Mouse (Mus musculus) 3T3-L1 (cell line): ENCODE data around the gene Ppp1r3g.
"Not testable (repeated sequence)": the region's sequence is repeated elsewhere in the genome, so short reads cannot be mapped to it uniquely, and the experiment has no call there.

ENCODE experiments used
- DNase-seq: peaks from one replicate; pipeline ENCODE4 v3.0.0-alpha.2; 2015; ENCODE audit warnings: low read depth, low spot score

Gene Ppp1r3g

DNA sequence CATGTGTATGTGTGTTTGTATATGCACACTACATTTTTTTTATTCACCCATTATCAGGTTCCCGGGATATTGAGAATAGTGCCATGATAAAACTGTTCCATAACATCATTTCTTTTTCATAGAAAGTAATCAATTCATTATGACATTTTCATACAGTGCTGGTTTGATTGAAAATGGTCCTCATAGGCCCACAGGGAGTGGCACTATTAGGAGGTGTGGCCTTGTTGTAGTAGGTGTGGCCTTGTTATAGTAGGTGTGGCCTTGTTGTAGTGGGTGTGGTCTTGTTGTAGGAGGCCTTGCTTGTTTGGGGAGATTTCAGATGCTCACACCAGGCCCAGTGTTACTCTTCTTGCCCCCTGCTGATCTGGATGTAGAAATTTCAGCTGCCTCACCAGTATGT lies at the start of gene Ppp1r3g:
Gene Ppp1r3g, plus strand, starts transcription at position 301 of the 400 bp plus-strand sequence.
- no peak for DNase-seq

DNA sequence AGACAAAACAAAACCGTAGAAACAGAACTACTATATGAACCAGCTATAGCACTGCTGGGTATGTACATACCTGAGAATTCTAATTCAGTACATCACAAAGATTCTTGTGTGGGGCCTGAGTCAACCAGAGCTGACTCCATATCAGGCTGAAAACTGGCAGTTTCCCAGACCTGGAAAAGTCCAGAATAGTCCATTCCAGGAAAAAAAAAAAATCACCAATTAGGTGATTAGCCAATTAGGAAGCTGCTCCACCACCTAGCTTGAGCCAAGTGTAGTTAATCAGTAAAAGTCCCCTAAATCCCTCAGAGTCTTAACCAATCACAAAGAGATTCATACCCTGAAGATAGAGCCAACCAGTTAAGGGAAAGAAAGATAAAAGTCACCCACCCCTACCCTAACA lies 47.2 kb upstream of the Ppp1r3g start:
- no peak for DNase-seq

DNA sequence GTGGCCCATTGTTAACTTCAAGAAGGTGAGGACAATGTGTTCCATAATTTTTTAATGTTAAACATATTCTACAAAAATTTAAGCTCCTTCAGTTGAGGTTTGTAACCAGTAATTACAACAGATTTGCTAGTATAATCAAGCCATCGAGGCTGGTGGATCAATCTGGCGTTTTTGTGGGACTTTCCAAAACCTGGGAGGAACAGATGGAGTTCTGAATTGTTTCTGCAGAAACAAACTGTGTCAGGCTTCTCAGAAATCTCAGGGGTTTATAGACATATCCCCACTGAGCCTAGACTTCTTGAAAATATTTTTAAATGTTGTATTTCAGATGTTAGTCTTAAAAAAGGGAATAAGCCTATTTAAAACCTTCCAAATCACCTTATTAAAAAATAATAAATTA lies 20.6 kb upstream of the Ppp1r3g start:
- no peak for DNase-seq

DNA sequence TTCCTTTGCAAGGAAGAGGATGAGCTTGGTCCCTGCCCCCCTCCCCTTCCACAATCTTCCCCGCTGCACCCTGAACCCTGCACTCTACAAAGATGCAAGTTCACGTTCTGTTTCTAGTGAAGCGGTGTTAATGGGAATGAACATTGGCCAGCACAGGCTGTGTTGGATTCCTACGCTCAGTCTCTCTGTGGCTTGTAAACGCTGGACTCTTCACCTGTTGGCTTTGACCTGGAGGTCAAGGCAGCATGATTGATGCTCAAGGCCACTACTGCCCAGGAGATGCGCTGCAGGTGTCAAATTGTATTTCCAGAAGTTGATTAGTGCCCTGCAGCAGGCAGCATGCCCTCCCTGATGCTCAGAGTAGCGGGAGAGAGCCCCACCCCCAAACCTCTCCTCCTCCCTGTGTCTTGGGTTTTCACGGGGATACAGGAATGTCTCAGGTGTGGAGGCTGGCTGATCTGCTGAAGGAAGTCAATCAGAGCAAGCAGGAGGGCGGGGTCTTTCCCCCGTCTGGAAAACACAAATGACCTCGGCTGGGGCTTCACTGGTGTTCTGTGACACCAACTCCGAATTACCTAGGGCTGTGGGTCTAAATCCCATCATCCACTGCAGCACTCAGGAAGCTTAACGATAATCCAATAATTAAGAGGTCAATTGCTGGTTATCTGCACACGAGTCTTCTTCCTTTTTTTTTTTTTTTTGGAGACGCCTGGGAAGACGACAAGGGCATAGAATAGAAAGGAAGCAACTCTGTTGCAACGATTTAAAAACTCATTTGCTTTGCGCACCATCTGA lies 18.6 kb upstream of the Ppp1r3g start:
- DNase-seq, result no peak

DNA sequence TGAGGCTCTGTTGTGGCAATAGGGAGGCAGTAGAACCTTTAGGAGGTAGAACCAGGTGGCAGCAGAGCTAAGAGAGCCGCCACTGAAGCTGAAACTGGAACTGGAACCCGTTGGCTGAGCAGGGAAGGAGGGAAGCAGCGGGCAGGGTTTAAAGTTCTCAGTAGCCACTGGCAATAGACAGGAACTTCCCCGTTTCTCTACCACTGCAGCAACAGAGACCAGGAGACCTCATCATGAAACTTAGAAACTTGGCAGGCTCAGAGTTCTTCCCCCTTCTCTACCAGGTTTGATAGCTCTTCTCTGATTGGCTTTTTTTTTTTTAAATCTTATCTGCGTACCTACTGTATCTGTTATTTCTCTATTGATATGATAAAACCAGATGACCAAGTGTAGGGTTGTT lies 17.7 kb upstream of the Ppp1r3g start:
- no peak for DNase-seq

DNA sequence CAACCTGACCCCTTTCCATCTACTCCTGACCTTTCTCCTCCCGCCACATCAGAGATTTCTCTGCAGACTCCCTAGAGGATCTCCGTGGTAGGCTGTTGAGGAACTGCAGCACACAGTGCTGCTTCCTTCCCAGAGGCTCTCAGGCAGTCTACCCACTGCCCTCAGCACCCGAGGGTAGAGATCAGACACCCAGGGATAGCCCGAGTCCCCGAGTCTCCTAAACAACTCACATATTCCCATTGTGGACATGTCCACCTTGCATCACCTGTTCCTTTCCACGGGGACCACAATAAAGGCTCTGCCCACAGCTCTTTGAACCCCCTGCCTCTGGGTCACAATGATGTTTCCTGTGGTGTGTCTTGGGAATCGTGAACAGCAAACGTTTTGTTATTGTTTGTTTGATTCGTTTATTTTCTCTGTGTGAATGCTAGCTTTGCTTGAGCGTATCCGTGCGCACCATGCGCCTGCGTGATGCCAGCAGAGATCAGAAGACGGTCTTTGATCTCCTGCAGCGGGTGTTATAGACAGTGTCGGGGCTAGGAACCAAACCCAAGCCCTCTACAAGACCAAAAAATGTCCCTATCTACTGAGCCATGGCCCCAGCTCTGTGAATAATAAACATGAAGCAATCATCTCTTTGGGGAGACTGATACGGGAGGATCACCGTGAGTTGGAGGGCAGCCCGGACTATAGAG lies 11.8 kb upstream of the Ppp1r3g start:
- DNase-seq, result no peak

DNA sequence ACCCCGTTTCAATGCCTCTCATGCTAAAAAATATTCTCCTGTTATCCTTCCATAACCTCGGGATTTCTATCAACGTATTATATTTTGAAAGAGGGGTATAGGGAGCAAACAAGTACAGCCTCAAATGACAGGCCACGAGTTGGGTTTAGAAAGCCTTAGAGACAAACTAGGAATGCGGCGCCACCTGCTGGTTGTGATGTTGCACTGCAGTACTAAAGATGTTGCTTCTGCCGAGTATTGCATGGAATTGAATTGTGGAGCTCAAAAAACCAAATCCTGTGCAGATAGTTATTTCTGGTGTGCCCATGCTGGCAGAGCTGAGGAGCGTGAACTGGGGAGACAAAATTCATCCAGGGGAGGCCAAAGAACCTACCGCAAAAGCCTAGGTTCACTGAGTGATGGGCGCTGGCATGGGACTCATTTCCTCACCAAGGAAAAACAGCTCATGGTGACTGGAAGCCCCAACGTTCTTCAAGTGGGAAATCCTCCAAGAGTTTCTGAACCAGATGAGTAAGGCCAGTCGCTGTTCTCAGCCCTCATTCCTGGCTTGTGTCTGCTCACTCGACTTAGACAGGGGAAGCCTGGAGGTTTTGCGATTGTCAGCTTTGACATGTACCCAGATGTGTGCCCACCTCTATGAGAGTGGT lies 11.2 kb upstream of the Ppp1r3g start:
- peak; percentile 88 for DNase-seq

DNA sequence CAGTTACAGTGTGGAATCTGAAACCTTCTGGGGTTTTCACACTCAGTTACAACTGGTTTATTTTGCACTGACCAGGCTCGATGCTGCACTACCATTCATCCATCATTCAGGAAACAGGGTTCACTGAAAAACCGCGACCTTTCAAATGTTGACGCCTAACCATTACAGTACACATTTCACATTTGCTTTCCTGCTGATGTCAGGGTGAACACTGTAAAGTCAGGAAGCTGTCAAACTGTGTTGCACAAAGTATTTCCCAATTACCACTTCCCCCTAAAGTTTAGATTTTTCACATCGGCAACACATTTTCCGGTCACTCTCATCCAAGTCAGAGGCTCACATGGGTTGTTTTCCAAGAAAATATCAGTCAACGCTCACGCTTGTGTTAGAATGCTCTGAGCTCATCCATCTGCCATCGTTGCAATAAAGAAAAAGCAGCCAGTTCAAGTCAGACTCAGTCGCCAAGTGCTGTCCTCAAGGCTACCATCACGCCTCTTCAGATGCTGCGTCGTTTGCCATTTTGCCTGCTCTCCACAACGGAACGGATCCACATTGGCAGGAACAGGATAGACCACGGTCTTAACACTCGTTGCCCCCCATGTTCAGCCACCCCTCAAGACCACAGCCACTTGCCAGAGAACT lies 8.7 kb upstream of the Ppp1r3g start:
- no peak for DNase-seq

DNA sequence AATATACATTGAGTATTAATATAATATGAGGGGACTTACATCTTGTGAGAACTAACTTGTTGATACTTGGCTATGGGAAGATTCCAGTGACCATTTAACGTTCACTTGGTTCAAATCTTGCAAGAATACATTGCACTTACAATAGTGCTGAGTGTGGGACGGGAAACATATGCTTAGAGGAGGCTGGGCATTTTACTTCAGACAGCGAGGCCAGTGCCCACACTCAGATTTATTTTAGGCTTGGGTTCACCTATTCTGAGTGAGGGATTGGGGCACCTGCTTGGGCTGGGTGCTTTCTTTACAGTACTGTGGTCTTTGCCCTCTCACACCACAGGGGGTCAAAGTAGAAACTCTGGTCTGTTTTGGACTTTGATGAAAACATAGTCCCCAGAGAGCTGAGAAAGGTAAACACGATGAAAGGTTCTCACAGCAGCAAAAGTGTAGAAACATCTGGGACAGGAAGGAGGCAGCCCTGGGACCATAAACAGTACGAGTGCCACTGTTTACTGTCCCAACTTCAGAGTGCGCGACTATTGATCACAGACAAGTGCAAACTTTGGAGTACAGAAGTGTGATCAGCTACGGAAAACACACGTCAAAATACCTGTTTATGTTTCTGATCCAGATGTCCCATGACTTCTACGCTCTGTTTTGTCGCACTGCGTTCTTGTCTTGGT lies 890 bp downstream of the Ppp1r3g start:
- no peak for DNase-seq

DNA sequence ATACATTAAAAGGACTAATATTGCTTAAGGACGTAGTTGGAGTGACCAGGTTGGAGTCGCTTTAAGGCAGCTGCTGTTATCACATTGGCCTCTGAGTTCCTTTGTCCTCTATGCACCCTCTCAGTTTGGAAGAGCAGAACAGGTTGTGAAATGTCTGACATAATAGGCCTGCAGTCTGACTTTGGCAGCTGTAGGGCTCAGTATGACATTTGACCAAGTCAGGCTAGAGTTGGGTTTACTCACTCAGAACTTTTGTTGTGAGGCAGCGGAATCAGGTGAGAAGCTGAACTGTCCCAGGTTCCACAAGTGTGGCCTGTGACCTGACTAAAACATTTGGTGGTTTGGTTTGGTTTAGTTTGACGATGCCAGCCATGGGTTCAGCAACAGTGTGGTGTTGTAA lies 4.9 kb downstream of the Ppp1r3g start:
- no peak for DNase-seq

DNA sequence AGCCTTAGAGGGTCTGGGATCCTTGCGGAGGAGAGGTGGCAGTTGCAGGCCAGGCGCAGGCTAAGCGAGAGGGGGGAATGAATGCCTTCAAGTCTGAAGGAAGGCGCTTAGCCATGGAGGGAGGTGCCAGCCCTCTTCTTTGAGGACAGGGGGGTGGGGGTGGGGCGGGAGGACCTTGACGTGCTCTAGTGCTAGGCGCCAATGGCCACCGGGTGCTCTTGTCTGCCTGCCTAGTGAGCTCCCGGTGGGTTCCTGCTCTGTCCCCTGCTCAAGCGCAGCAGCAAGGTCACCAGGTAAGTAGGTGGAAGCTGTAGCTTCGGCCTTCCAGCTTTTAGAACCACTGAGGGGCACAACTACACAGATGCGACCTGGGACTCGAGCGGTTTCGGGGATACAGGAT lies 9.1 kb downstream of the Ppp1r3g start:
- no peak for DNase-seq

DNA sequence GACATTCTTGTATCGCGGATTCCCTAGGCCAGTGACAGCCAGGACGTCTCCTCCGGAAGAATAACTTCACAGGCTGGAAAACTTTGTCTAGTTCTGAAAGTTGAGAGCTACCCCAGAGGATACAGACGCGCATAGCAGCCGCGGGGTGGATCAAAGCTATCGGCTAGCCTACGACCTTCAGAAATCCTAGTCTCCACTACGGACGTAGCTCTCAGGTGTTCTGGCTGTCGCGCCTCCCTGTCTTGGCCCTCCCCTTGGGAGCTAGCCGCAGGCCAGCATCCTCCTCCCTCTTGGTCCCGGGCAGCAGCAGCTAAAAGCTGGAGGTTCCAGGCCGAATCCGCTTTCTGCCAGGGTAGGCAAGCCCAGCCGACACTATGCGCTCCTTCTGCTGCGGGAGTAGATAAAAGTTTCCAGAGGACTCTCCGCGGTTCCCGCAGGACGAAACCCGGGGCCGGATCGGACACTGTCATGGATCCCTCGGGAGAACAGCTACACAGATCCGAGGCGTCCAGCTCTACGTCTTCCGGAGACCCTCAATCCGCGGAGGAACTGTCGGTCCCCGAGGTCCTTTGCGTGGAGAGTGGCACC lies 9.6 kb downstream of the Ppp1r3g start:
- DNase-seq, result no peak

DNA sequence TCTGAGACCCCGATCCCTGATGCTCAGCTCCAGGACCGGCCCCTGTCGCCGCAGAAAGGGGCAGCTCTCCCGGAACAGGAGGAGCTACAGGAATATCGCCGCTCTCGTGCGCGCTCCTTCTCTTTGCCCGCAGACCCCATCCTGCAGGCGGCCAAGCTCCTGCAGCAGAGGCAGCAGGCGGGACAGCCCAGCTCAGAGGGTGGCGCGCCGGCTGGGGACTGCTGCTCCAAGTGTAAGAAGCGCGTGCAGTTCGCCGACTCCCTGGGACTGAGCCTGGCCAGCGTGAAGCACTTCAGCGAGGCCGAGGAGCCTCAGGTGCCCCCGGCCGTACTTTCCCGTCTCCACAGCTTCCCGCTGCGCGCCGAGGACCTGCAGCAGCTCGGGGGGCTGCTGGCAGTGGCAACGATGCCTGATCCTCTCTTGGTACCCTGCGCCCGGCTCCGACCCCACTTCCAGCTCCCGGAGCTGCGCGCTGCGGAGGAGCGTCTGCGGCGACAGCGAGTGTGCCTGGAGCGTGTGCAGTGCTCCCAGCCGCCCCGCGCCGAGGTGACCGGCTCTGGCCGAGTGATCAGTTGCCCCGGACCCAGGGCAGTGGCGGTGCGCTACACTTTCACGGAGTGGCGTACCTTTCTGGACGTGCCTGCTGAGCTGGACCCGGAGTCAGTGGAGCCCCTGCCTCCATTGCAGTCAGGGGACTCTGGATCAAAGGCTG lies 10.2 kb downstream of the Ppp1r3g start:
- no peak for DNase-seq

DNA sequence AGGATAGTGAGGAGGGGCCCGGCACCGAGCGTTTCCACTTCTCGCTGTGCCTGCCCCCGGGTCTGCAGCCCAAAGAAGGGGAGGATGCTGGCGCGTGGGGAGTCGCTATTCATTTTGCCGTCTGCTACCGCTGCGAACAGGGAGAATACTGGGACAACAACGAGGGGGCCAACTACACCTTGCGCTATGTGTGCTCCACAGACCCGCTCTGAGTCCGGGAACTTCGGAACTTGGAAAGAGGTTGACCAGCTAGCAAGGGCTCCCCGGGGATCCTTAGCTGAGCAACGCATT lies 10.7 kb downstream of the Ppp1r3g start:
- no peak for DNase-seq

DNA sequence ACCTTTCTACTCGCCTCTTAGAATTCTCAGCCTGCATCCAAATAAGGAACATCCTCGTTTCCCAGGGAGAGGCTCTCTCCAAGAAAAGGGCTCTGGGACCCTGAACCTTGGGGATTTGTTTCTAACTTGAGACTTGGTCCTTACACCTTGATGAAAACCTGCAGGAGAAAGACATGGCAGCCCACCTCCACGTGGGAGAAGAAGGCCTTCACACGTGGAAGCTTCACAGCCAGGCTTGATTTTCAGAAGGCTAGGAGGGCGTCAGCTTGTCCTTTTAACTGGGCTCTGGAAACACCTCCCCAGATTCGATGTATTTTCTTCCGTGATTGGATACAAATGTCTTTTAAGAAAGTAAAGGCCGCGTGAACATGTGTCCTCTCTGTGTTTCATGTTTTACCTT lies 11.2 kb downstream of the Ppp1r3g start:
- no peak for DNase-seq

DNA sequence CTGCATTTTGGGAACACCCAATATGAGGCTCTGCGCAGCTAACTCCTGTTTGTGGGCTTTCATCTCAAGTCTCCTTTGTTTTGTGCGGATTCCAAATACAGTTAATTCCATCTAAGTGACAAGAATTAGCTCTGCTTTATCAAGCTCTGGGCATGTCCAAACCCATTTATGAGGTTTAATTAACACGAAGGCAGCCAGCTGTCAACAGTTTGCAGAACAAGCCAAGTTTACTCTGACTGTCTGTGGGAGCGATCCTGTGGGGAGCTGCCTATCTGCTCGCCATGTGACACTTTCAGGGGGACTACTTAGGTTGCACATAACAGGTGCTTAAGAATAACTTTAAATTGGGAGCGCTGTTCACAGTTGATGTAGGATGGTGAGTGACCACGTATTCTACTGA lies 18.3 kb downstream of the Ppp1r3g start:
- DNase-seq, result no peak

DNA sequence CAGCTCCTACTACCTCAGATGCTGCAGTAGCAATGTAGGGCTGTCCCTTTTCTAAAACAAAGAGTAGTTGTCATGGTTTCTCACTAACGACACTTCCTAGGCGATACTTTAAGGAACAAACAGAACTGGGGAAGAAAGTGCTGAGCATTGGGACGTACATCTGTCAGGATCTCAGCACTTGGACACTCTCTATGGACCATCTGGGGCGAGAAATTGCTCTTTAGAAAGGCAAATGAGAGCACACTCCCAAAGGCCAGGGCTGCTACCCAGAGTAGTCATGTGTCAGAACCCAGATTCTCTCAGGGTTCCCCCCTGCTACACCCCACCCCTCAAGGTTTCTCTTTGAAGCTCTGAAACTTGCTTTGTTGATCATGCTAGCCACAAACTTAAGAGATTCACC lies 21.8 kb downstream of the Ppp1r3g start:
- DNase-seq, result no peak

DNA sequence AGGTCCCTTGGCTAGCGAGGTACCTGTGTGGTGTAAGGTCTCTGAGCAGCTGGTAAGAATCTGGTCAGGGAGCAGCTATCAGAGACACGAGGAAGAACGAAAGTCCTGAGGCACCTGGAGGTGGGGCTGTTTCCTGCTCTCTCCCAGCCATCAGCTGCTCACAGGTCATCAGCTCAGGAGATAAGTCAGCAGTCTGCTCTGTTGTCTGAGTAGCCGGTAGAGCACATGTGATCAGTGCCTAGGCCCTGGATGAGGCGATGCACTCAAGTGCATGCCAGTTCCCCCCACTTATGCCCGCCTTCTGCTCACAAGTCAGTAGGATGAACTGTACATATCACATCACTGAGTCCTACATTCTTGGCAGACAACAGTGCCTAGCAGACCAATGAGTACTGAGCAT lies 24.3 kb downstream of the Ppp1r3g start:
- no peak for DNase-seq

DNA sequence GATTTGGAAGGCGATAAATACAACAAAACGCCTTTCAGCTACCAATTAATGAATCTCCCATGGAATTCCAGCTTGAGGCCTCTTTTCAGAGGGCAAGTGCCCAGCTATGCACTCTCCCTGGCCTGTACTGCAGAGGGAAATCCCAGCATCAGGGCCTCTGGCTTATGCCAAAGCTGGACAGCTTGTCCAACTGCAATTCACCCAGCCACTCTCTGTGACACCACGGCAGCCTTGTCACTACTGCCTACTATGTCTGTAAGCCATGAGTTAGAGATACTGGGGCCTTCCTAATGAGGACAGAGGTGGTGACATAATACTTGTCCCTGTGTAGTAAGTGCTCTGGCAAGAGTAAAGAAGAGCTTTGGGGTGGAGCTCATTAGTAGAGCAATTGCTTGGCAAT lies 30.7 kb downstream of the Ppp1r3g start:
- DNase-seq, result no peak

DNA sequence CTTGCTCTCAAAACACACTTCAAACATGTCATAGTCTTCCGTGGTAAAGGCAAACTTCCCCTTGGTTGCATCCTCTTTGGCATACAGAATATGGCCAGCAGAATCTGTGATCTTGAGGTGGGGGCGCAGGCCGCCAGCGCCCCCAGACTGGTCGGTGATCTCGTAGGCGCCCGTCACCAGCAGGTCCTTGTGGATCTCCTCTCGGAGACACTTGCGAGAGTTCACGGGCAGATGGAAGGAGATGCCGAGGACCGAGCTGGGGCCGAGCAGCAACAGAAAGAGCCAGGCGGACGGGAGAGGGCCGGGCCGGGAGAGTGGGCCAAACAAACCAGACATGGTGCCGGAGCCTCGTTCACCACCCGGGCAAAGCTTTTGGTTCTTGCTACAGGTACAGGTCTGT lies 32.5 kb downstream of the Ppp1r3g start:
- not testable (repeated sequence) for DNase-seq

DNA sequence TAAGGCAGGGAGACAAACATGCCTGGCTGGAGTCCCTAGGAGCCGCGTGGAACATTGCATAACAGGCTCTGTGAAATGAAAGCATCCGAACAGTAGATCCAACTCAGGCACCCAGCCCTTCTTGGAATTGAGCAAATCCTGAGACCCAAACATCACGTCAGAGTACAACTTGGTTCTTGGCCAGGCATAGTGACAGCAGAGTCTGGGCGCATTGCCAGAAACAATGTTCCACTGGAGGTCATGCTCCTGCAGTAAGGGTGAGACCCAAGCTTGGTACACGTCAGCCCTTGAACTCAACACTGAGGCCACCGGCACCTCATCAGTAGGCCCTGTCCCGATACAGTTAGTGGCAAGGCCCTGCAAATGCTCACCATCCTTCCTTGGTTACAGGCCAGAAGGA lies 35.4 kb downstream of the Ppp1r3g start:
- DNase-seq, result peak; percentile 30
